Mouse (Mus musculus): ENCODE data around the gene Syn3. TPM values are rescaled to one million over a fixed set of nuclear protein-coding genes. Genes with fewer than 3 reads are reported as not detected.

The Syn3 gene
- polyA plus RNA-seq, 1 experiment: 3.3 TPM

- no peak overlapping the region for H3K27ac ChIP-seq (ENCODE audit: insufficient read depth, low read depth, low read length)
- H3K36me3 ChIP-seq (ENCODE audit: control insufficient read depth, insufficient read depth, low read length): peaks cover 34% of the 10 kb centered on the region
- no peaks in the 10 kb centered on the region for H3K27me3 ChIP-seq (replicated peaks; ENCODE audit: control insufficient read depth, insufficient read depth, low read length)
- TF ChIP-seq CTCF (conservative IDR thresholded peaks at IDR 0.05; ENCODE audit: insufficient read depth, insufficient read length, low read depth, low read length) (no peak), POLR2A (IDR thresholded peaks at IDR 0.05; ENCODE audit: low read depth, low read length) (no peak)
- WGBS: 92% methylated on average over 9 of the region's 9 CpGs
- H3K4me1 ChIP-seq (ENCODE audit: control insufficient read depth, insufficient read depth, low read length): peaks cover 33% of the 10 kb centered on the region
- DNase-seq: no peak
- no peak overlapping the region for H3K4me3 ChIP-seq (ENCODE audit: insufficient read depth, low read depth, low read length)
Measured at GRCm38 (mm10) chr10:86345645-86346044, 153.1 kb downstream of the Syn3 start.

- peaks cover 42% of the 10 kb centered on the region for H3K4me1 ChIP-seq (ENCODE audit: control insufficient read depth, insufficient read depth, low read length)
- DNase-seq: peak; percentile 54
- H3K27ac ChIP-seq (ENCODE audit: insufficient read depth, low read depth, low read length): no peak overlapping the region
- 57% methylated on average over 6 of the region's 6 CpGs for WGBS
- TF ChIP-seq CTCF (conservative IDR thresholded peaks at IDR 0.05; ENCODE audit: insufficient read depth, insufficient read length, low read depth, low read length) (no peak), POLR2A (IDR thresholded peaks at IDR 0.05; ENCODE audit: low read depth, low read length) (no peak)
- H3K4me3 ChIP-seq (ENCODE audit: insufficient read depth, low read depth, low read length): no peak overlapping the region
- peaks cover 40% of the 10 kb centered on the region for H3K36me3 ChIP-seq (ENCODE audit: control insufficient read depth, insufficient read depth, low read length)
- no peaks in the 10 kb centered on the region for H3K27me3 ChIP-seq (replicated peaks; ENCODE audit: control insufficient read depth, insufficient read depth, low read length)
Measured at GRCm38 (mm10) chr10:86344654-86345053, 154.0 kb downstream of the Syn3 start.

- no peak for DNase-seq
- TF ChIP-seq POLR2A (IDR thresholded peaks at IDR 0.05; ENCODE audit: low read depth, low read length) (no peak), CTCF (conservative IDR thresholded peaks at IDR 0.05; ENCODE audit: insufficient read depth, insufficient read length, low read depth, low read length) (no peak)
- peak overlapping the region; percentile 19; the same call in 1 of the 2 replicates for H3K27ac ChIP-seq (ENCODE audit: insufficient read depth, low read depth, low read length)
- no peak overlapping the region for H3K4me3 ChIP-seq (ENCODE audit: insufficient read depth, low read depth, low read length)
- H3K4me1 ChIP-seq (ENCODE audit: control insufficient read depth, insufficient read depth, low read length): peaks cover 48% of the 10 kb centered on the region
- 76% methylated on average over 7 of the region's 7 CpGs for WGBS
- H3K36me3 ChIP-seq (ENCODE audit: control insufficient read depth, insufficient read depth, low read length): peaks cover 38% of the 10 kb centered on the region
- H3K27me3 ChIP-seq (replicated peaks; ENCODE audit: control insufficient read depth, insufficient read depth, low read length): no peaks in the 10 kb centered on the region
Measured at GRCm38 (mm10) chr10:86343931-86344330, 154.8 kb downstream of the Syn3 start.

- H3K27me3 ChIP-seq (replicated peaks; ENCODE audit: control insufficient read depth, insufficient read depth, low read length): no peaks in the 10 kb centered on the region
- no peak for DNase-seq
- peaks cover 54% of the 10 kb centered on the region for H3K4me1 ChIP-seq (ENCODE audit: control insufficient read depth, insufficient read depth, low read length)
- peaks cover 34% of the 10 kb centered on the region for H3K36me3 ChIP-seq (ENCODE audit: control insufficient read depth, insufficient read depth, low read length)
- no peak overlapping the region for H3K27ac ChIP-seq (ENCODE audit: insufficient read depth, low read depth, low read length)
- TF ChIP-seq CTCF (conservative IDR thresholded peaks at IDR 0.05; ENCODE audit: insufficient read depth, insufficient read length, low read depth, low read length) (no peak), POLR2A (IDR thresholded peaks at IDR 0.05; ENCODE audit: low read depth, low read length) (no peak)
- H3K4me3 ChIP-seq (ENCODE audit: insufficient read depth, low read depth, low read length): no peak overlapping the region
- WGBS: 84% methylated on average over 6 of the region's 6 CpGs
Measured at GRCm38 (mm10) chr10:86343362-86343761, 155.3 kb downstream of the Syn3 start.

- TF ChIP-seq POLR2A (IDR thresholded peaks at IDR 0.05; ENCODE audit: low read depth, low read length): no peak
- TF ChIP-seq CTCF (conservative IDR thresholded peaks at IDR 0.05; ENCODE audit: insufficient read depth, insufficient read length, low read depth, low read length): no peak
- peak overlapping the region; percentile 80; the same call in 1 of the 2 replicates for H3K27ac ChIP-seq (ENCODE audit: insufficient read depth, low read depth, low read length)
- peaks cover 33% of the 10 kb centered on the region for H3K36me3 ChIP-seq (ENCODE audit: control insufficient read depth, insufficient read depth, low read length)
- 47% methylated on average over 7 of the region's 7 CpGs for WGBS
- peaks cover 54% of the 10 kb centered on the region for H3K4me1 ChIP-seq (ENCODE audit: control insufficient read depth, insufficient read depth, low read length)
- H3K27me3 ChIP-seq (replicated peaks; ENCODE audit: control insufficient read depth, insufficient read depth, low read length): no peaks in the 10 kb centered on the region
- no peak overlapping the region for H3K4me3 ChIP-seq (ENCODE audit: insufficient read depth, low read depth, low read length)
- DNase-seq: peak; percentile 8
Measured at GRCm38 (mm10) chr10:86342713-86343112, 156.0 kb downstream of the Syn3 start.

- DNase-seq: no peak
- H3K4me3 ChIP-seq (ENCODE audit: insufficient read depth, low read depth, low read length): no peak overlapping the region
- H3K27ac ChIP-seq (ENCODE audit: insufficient read depth, low read depth, low read length): peak overlapping the region; percentile 80
- H3K36me3 ChIP-seq (ENCODE audit: control insufficient read depth, insufficient read depth, low read length): peaks cover 30% of the 10 kb centered on the region
- H3K27me3 ChIP-seq (replicated peaks; ENCODE audit: control insufficient read depth, insufficient read depth, low read length): no peaks in the 10 kb centered on the region
- 56% methylated on average over 4 of the region's 4 CpGs for WGBS
- peaks cover 57% of the 10 kb centered on the region for H3K4me1 ChIP-seq (ENCODE audit: control insufficient read depth, insufficient read depth, low read length)
- TF ChIP-seq POLR2A (IDR thresholded peaks at IDR 0.05; ENCODE audit: low read depth, low read length) (no peak), CTCF (conservative IDR thresholded peaks at IDR 0.05; ENCODE audit: insufficient read depth, insufficient read length, low read depth, low read length) (no peak)
Measured at GRCm38 (mm10) chr10:86342151-86342550, 156.5 kb downstream of the Syn3 start.

GRCm38 (mm10) chr10:86341589-86341988 is 157.1 kb downstream of the Syn3 start:
- no peak for TF ChIP-seq POLR2A (IDR thresholded peaks at IDR 0.05; ENCODE audit: low read depth, low read length)
- no peak for TF ChIP-seq CTCF (conservative IDR thresholded peaks at IDR 0.05; ENCODE audit: insufficient read depth, insufficient read length, low read depth, low read length)

More at GRCm38 (mm10) chr10:86341589-86341988, 157.1 kb downstream of the Syn3 start:
- H3K4me1 ChIP-seq (ENCODE audit: control insufficient read depth, insufficient read depth, low read length): peaks cover 59% of the 10 kb centered on the region
- no peaks in the 10 kb centered on the region for H3K27me3 ChIP-seq (replicated peaks; ENCODE audit: control insufficient read depth, insufficient read depth, low read length)
- peak; percentile 92 for DNase-seq
- WGBS: 8% methylated on average over 8 of the region's 8 CpGs
- peaks cover 27% of the 10 kb centered on the region for H3K36me3 ChIP-seq (ENCODE audit: control insufficient read depth, insufficient read depth, low read length)
- H3K4me3 ChIP-seq (ENCODE audit: insufficient read depth, low read depth, low read length): no peak overlapping the region
- peak overlapping the region; percentile 80 for H3K27ac ChIP-seq (ENCODE audit: insufficient read depth, low read depth, low read length)
